Mouse (Mus musculus) left cerebral cortex, postnatal 36 days (tissue): ENCODE data around the gene Nolc1. TPM values are rescaled to one million over a fixed set of nuclear protein-coding genes. Genes with fewer than 3 reads are reported as not detected.
"Not testable (repeated sequence)": the region's sequence is repeated elsewhere in the genome, so short reads cannot be mapped to it uniquely, and the experiment has no call there.

ENCODE experiments used
- DNase-seq, 2 experiments: peaks; one replicate each; pipeline ENCODE4 v3.0.0; 2021 to 2022; ENCODE audit warnings: low spot score in 2 of 2, mixed read lengths in 1 of 2
- intact Hi-C: fragments of 180-260 bp; cut with DNase I; formaldehyde crosslinking; loops from one replicate; pipeline ENCODE4 v1.15.1; 2025
- total RNA-seq, 2 experiments: library from RNA; stranded (reverse); gene quantifications; 2 replicates each; pipeline ENCODE4 v1.2.3; 2021

The Nolc1 gene
- total RNA-seq, 2 experiments from 2014 or later: 42.5 to 44.1 TPM

DNA sequence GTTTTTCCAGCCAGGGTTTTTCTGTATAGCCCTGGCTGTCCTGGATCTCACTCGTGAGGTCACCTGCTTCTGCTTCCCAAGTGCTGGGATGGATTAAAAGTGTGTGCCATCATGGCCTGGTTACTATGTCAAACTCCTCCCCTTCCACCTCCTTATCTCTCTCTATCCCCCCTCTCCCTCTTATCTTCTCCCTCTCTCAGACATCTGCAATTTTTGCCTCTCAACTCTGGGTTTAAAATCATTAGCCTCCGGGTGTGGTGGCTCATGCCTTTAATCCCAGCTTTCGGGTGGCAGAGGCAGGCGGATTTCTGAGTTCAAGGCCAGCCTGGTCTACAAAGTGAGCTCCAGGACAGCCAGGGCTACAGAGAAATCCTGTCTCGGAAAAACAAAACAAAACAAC, 1.4 kb upstream of the Nolc1 start:
- intact Hi-C loops: no loop called here
- no peak for DNase-seq

DNA sequence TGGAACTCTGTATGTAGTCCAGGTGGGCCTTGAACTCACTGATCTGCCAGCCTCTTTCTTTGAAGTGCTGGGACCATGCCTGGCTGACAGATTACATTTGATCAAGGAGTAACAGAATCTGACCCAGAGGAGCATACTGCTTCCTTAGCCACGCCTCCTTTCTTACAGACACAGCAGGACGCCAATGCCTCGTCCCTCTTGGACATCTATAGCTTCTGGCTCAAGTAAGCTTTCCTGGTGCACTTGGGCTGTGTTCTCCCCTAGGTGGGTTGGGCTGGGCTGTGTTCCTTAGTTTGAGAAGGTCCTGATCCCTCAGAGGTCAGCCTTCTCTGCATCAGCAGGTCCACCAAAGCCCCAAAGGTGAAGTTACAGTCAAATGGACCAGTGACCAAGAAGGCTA, 2.9 kb downstream of the Nolc1 start:
- no peak for DNase-seq
- intact Hi-C loops: no loop called here

DNA sequence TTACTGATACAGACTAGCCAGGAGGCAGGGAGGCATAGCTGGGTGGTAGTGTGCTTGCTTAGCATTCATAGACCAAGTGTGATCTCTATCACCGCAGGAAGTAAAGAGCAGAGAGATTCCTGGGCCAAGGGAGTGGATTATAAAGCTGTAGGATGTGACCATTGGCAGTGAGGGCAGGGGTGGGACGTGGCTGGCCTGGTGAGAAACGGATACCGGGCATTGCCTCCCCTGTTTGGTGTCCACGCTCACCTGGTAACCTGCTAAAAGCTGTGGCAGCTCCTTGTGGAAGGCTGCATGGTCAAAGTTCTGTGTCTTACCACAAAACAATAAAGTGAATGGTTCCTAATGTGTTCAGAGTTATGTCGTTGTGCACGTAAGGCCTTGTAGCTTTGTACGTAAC, 9.5 kb downstream of the Nolc1 start:
- no peak for DNase-seq
- intact Hi-C loops: no loop called here

- intact Hi-C loops: no loop called here
- peak; percentile 24 to 46 for DNase-seq
These were observed 10.7 kb downstream of the Nolc1 start for GRCm38 (mm10) chr19:46086337-46086736.

DNA sequence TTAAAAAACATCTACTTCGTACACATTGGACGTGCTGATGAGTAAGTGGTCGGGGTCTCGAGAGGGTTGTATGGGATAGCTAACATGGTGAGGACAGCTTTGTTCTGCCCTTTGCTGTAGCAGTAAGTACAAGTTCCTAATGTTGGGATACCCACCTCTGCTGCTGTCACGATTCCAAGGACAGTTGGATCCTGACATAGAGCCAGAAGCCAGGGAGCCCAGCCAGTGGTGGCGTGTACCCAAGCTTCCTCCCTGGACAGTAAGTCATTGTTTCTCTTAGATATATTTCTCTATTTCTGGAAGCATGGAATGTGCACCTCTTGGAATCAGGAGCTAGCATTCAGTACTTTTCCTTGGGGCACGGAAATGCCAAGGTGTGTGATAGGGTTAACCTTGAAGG, 12.2 kb downstream of the Nolc1 start:
- DNase-seq: no peak
- intact Hi-C loops: no loop called here

GRCm38 (mm10) chr19:46091641-46092040, 16.0 kb downstream of the Nolc1 start:
- intact Hi-C loops: no loop called here
- DNase-seq: no peak

GRCm38 (mm10) chr19:46094144-46094543, 18.5 kb downstream of the Nolc1 start:
- DNase-seq: no peak
- intact Hi-C loops: no loop called here

- intact Hi-C loops: no loop called here
- peak in 1 of 2 experiments; percentile 13 for DNase-seq
These were observed 19.6 kb downstream of the Nolc1 start for GRCm38 (mm10) chr19:46095291-46095690.

DNA sequence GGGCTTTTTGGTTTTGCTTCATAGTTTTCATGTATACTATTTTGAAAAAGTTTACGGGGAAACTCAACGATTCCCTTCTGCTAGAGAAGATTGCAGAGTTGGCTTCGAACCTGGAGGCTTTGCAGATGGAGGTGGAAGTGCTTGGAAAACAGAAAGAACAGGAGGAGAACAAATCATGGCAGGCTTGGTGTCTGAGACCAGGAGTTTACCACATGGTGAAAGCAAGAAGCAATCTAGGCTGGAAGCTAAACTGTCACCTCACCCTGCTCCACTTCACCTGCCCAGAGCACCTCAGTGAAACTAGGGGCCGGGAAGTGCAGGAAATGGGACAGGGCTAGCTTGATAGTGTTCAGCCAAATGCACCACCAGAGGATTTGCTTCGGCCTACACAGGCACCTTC, 20.7 kb downstream of the Nolc1 start:
- DNase-seq: no peak
- intact Hi-C loops: no loop called here

DNA sequence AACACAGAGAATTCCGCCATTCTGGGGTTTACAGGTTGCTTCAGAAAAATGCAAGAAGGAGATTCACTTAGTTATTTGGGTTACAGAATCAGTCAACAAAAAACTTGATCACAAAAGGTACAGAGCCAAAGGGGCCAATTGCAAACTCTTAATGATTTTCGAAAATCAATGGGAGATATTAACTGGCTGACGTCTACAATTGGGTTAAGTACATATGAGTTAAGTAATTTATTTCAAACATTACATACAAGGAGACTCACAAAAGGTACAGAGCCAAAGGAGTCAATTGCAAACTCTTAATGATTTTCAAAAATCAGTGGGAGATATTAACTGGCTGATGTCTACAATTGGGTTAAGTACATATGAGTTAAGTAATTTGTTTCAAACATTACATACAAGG, 23.9 kb downstream of the Nolc1 start:
- no peak for DNase-seq
- intact Hi-C loops: no loop called here

GRCm38 (mm10) chr19:46103437-46104186, 27.9 kb downstream of the Nolc1 start:
- DNase-seq: no peak
- intact Hi-C loops: no loop called here

- no peak for DNase-seq
- intact Hi-C loops: no loop called here
These were observed 28.5 kb downstream of the Nolc1 start for GRCm38 (mm10) chr19:46104187-46104557.

- DNase-seq: no peak
- intact Hi-C loops: no loop called here
These were observed 34.6 kb downstream of the Nolc1 start for GRCm38 (mm10) chr19:46110214-46110613.

DNA sequence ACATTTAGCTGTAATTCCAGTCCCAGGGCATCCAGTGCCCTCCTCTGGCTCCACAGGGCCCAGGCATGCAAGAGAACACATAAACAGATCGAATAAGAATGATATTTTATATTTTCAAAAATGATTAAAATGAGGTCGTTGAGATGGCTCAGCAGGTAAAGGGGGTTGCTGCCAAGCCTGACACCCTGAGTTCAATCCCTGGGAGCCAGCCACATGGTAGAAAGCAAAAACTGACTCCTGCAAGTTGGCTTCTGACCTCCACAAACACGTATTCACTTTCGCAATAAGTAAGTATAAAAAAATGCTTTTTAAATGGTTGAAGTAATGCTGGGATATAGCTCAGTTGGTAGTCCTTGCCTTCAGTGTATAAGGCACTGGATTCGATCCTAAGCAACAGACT, 35.1 kb downstream of the Nolc1 start:
- no peak for DNase-seq
- intact Hi-C loops: no loop called here

- no peak for DNase-seq
- intact Hi-C loops: no loop called here
These were observed 39.0 kb downstream of the Nolc1 start for GRCm38 (mm10) chr19:46114617-46115016.

GRCm38 (mm10) chr19:46119458-46119857, 43.8 kb downstream of the Nolc1 start:
- DNase-seq: no peak
- intact Hi-C loops: no loop called here

- intact Hi-C loops: no loop called here
- no peak for DNase-seq
These were observed 45.2 kb downstream of the Nolc1 start for GRCm38 (mm10) chr19:46120872-46121271.

DNA sequence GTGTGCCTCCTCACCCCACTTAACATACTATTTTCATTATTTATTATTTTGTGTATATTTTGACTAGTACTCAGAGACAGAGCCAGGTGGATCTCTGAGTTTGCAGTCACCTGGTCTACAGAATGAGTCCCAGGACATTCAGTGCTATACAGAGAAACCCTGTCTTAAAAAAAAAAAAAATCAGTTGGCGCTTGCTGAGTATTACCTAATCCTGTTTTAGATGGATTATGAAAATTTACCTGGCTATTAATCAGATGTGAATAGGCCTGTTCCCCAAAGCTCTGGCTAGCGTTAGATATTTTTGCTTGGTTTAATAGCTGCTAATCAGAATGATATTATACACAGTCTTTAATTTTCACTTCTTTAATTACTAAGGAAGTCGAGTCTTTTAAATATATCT, 48.2 kb downstream of the Nolc1 start:
- intact Hi-C loops: no loop called here
- DNase-seq: no peak

DNA sequence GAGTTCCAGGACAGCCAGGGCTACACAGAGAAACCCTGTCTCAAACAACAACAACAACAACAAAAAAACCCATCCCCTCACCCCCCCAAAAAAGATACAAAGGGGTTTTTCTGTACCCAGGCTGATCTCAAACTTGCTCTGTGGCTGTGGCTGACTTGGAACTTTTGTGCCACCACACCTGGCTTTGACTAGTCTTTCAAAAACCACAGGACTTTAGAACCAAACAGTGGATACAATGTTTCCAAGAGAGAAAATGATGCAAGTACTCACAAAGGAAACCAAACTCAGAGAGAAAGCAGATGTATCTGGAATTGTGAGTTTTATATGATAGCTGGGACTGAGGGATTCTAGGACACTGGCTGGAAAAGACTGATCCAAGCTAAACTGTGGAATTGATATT, 49.0 kb downstream of the Nolc1 start:
- intact Hi-C loops: no loop called here

GRCm38 (mm10) chr19:46126301-46126700, 50.6 kb downstream of the Nolc1 start:
- intact Hi-C loops: no loop called here
- no peak for DNase-seq

More for the DNA sequence above, 49.0 kb downstream of the Nolc1 start:
- DNase-seq: no peak

- intact Hi-C loops, DNase-seq: not testable (repeated sequence)
These were observed 54.1 kb downstream of the Nolc1 start for GRCm38 (mm10) chr19:46129737-46130136.

- intact Hi-C loops: no loop called here
- no peak for DNase-seq
These were observed 55.6 kb downstream of the Nolc1 start for GRCm38 (mm10) chr19:46131283-46131682.
